Mouse (Mus musculus) duodenum, adult 2 months (tissue): ENCODE measurements around the gene Mkks. TPM values are rescaled to one million over a fixed set of nuclear protein-coding genes. Genes with fewer than 3 reads are reported as not detected.

Experiments used
- polyA plus RNA-seq: library from polyadenylated mRNA; depleted of rRNA; stranded (reverse); fragments of >200 nt; gene quantifications from 2 replicates; pipeline ENCODE4 v1.2.3, GENCODE M21; 2012; ENCODE audit warnings: low replicate concordance; rRNA removed

Mkks gene
- 1.3 and 3.6 TPM in 2 replicates for polyA plus RNA-seq

GRCm38 (mm10) chr2:136891068-136891950 lies at the start of gene Mkks, which contains the start of the genes Slx4ip and AL731706.1:
Gene Mkks, minus strand, starts transcription at chr2:136891389.
Gene Slx4ip, plus strand, starts transcription at chr2:136891218.
Gene AL731706.1, minus strand, starts transcription at chr2:136891389.

DNA sequence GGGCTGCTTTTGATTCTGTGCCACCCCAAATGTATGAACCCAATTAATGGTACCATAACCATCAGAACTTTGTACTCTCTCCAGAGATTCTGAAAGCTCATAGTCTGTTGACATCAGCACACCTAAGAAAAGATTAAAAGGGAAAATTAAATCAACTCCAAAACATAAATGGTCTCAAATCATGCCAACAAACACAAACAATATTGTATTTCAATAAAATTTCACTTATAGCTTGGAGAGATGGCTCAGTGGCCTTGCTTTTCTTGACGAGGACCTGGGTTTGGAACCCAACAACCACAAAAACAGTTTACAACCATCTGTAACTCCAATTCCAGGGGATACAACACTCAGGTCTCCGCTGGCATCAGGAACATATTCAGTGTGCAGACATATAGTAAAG lies 5.6 kb downstream of the Mkks start, which contains the start of gene AL731706.2:
TSS of gene AL731706.2 (minus strand) at position 101 of the 400 bp plus-strand sequence.

Other genes with a start within 250 kb of the Mkks start
- gene Snap25, start 177.9 kb downstream of the Mkks start, polyA plus RNA-seq = 1.2 and 2.5 TPM in 2 replicates
- gene AL731706.2, start 5.7 kb downstream of the Mkks start, polyA plus RNA-seq = not detected in 2 replicates
- 0.08 and 0.22 TPM in 2 replicates for gene Slx4ip, start 171 bp downstream of the Mkks start, polyA plus RNA-seq
- gene AL731706.1, start within 50 bp of the Mkks start, polyA plus RNA-seq = 0.50 and 1.1 TPM in 2 replicates
- 1.2 and 2.4 TPM in 2 replicates for gene Jag1, start 225.3 kb upstream of the Mkks start, polyA plus RNA-seq